Mouse (Mus musculus): Measurements from ENCODE around the gene Wdr86. TPM values are rescaled to one million over a fixed set of nuclear protein-coding genes. Genes with fewer than 3 reads are reported as not detected.

The Wdr86 gene
- polyA plus RNA-seq (2012; ENCODE audit: low replicate concordance), result 0.15 and 0.64 TPM in 2 replicates

GRCm38 (mm10) chr5:24730488-24730871, at the start of gene Wdr86:
Gene Wdr86 (minus strand): TSS chr5:24730727.

DNA sequence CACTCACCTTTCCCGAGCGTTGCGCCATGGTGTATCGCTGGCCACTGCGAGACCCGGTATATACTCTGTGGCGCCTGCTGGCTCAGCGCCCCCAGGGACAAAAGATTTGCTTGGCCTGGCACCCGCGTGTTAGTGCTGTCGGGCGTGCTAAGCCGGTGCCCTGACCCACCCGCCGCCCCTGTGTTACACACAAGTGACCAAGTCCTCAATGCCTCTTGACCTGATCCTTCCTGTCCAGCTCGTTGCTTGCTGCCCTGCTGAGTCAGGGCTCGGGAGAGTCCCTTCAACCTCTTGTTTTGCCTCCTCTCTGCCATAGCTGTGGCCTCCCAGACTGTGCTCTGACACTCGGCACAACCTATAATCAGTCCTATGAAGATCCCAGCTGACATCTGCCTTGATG, 27.3 kb upstream of the Wdr86 start, which contains the start of gene Crygn:
Gene Crygn (minus strand): TSS at position 193 of the 400 bp plus-strand sequence.

DNA sequence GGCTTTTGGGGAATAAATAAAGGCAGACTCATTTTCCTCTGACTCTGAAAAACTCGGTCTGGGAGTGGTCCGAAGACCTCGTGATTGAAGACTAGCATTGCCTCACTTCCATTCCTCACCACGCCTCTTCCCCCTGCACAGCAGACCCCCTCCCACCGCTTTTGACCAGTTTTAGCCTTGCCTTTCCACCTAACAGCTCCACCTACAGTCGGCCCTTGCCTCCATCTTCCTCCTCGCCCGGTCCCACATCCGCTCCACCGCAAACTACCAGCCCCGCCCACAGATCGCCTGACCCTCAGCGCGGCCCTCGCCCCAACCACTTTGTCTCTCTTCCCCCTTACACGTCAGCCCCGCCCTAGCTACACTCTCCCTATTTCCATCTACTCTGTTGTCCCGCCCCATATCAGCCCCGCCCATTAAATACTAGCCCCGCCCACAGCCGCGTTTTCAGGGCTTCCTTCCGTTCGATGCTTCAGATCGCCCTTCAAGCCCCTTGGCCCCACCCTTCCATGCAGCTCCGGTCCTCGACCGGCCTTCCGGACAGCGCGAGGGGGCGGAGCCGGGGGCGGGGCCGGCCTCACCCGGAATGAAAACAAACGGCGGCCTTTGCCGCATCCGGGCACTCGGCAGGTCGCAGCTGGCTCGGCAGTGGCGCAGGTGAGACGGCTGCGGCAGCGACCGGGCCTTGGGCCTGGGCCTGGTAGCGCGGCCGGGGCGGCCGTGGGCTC, 45.0 kb downstream of the Wdr86 start, which contains the start of gene Nub1:
Gene Nub1 (plus strand): TSS at position 167 of the 728 bp plus-strand sequence.

Other genes starting within 250 kb of the Wdr86 start
- gene Gbx1, start 203.5 kb downstream of the Wdr86 start, polyA plus RNA-seq (2012; ENCODE audit: low replicate concordance), result not detected in 2 replicates
- gene Asb10, start 189.7 kb downstream of the Wdr86 start, polyA plus RNA-seq (2012; ENCODE audit: low replicate concordance), result not detected in 2 replicates
- not detected in 2 replicates for gene 4931409K22Rik, start 173.9 kb downstream of the Wdr86 start, polyA plus RNA-seq (2012; ENCODE audit: low replicate concordance)
- 53.5 and 152 TPM in 2 replicates for gene Abcf2, start 153.3 kb downstream of the Wdr86 start, polyA plus RNA-seq (2012; ENCODE audit: low replicate concordance)
- gene Chpf2, start 144.0 kb downstream of the Wdr86 start, polyA plus RNA-seq (2012; ENCODE audit: low replicate concordance), result 95.3 and 106 TPM in 2 replicates
- gene Smarcd3, start 106.3 kb downstream of the Wdr86 start, polyA plus RNA-seq (2012; ENCODE audit: low replicate concordance), result 0.10 and 0.56 TPM in 2 replicates
- gene Nub1, start 45.2 kb downstream of the Wdr86 start, polyA plus RNA-seq (2012; ENCODE audit: low replicate concordance), result 12.0 and 32.4 TPM in 2 replicates
- gene Crygn, start 27.3 kb upstream of the Wdr86 start, polyA plus RNA-seq (2012; ENCODE audit: low replicate concordance), result not detected in 2 replicates
- gene Rheb, start 111.9 kb upstream of the Wdr86 start, polyA plus RNA-seq (2012; ENCODE audit: low replicate concordance), result 14.7 and 15.6 TPM in 2 replicates